Mouse (Mus musculus): ENCODE results near the gene Klk1b27. TPM values are rescaled to one million over a fixed set of nuclear protein-coding genes. Genes with fewer than 3 reads are reported as not detected.

Gene Klk1b27
- not detected for polyA plus RNA-seq (2015; fragmentation: Illumina TruSeq; extraction: RNeasy Lipid Tissue Mini Kit (QIAGEN cat#74804); ENCODE audit: low read depth, low replicate concordance)

DNA sequence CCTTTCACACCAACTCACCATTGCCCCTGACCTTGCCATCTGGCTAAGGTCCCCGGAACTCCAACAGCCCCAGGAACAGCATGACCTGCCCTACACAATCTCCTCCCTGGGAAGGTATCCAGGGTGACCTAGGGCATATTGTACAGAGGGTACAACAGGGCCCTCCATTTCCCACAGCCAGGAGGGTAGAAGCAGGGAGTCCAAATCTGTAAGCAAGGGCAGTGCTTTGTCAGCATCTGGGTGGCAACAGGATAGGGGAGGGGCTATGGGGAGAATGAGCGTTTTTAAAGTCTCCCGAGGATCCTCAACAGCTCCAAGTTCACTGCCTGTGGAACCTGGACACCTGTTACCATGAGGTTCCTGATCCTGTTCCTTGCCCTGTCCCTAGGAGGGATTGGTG, at the start of gene Klk1b27:
TSS of gene Klk1b27 (plus strand) at position 301 of the 400 bp plus-strand sequence.

DNA sequence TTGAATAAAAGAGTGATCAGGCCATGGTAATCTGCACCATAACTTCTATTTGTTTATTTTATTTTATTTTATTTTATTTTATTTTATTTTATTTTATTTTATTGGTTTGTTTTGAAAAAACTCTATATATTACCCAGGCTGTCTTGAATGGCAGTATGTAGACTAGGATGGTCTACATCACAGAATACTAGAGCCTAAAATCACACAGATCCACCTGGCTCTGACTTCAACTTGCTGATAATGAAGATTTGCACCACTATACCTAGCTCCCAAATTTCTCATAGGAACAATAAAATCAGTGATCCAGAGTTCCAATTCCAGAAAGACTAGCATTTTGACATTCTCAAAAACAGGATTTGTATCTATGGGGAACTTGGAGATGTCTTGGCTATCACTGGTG, 40.2 kb upstream of the Klk1b27 start, which contains the start of gene Klk1b26:
TSS of gene Klk1b26 (plus strand) at position 301 of the 400 bp plus-strand sequence.

DNA sequence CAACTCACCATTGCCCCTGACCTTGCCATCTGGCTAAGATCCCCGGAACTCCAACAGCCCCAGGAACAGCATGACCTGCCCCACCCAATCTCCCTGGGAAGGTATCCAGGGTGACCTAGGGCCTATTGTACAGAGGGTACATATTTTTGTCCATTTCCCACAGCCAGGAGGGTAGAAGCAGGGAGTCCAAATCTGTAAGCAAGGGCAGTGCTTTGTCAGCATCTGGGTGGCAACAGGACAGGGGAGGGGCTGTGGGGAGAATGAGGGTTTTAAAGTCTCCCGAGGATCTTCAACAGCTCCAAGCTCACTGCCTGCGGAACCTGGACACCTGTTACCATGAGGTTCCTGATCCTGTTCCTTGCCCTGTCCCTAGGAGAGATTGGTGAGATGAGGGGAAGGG, 49.9 kb downstream of the Klk1b27 start, which contains the start of gene Klk1b21:
TSS of gene Klk1b21 (plus strand) at position 301 of the 400 bp plus-strand sequence.

Other genes starting within 250 kb of the Klk1b27 start
- not detected for gene Klk7, start 241.0 kb upstream of the Klk1b27 start, polyA plus RNA-seq (2015; fragmentation: Illumina TruSeq; extraction: RNeasy Lipid Tissue Mini Kit (QIAGEN cat#74804); ENCODE audit: low read depth, low replicate concordance)
- gene Klk6, start 227.8 kb upstream of the Klk1b27 start, polyA plus RNA-seq (2015; fragmentation: Illumina TruSeq; extraction: RNeasy Lipid Tissue Mini Kit (QIAGEN cat#74804); ENCODE audit: low read depth, low replicate concordance) = 13.7 TPM
- not detected for gene Klk5, start 210.3 kb upstream of the Klk1b27 start, polyA plus RNA-seq (2015; fragmentation: Illumina TruSeq; extraction: RNeasy Lipid Tissue Mini Kit (QIAGEN cat#74804); ENCODE audit: low read depth, low replicate concordance)
- not detected for gene Klk4, start 171.1 kb upstream of the Klk1b27 start, polyA plus RNA-seq (2015; fragmentation: Illumina TruSeq; extraction: RNeasy Lipid Tissue Mini Kit (QIAGEN cat#74804); ENCODE audit: low read depth, low replicate concordance)
- not detected for gene Klk15, start 118.5 kb upstream of the Klk1b27 start, polyA plus RNA-seq (2015; fragmentation: Illumina TruSeq; extraction: RNeasy Lipid Tissue Mini Kit (QIAGEN cat#74804); ENCODE audit: low read depth, low replicate concordance)
- gene Klk1b8, start 101.6 kb upstream of the Klk1b27 start, polyA plus RNA-seq (2015; fragmentation: Illumina TruSeq; extraction: RNeasy Lipid Tissue Mini Kit (QIAGEN cat#74804); ENCODE audit: low read depth, low replicate concordance) = not detected
- gene Klk1b1, start 85.5 kb upstream of the Klk1b27 start, polyA plus RNA-seq (2015; fragmentation: Illumina TruSeq; extraction: RNeasy Lipid Tissue Mini Kit (QIAGEN cat#74804); ENCODE audit: low read depth, low replicate concordance) = not detected
- gene Klk1b9, start 76.2 kb upstream of the Klk1b27 start, polyA plus RNA-seq (2015; fragmentation: Illumina TruSeq; extraction: RNeasy Lipid Tissue Mini Kit (QIAGEN cat#74804); ENCODE audit: low read depth, low replicate concordance) = not detected
- not detected for gene Klk1b11, start 56.4 kb upstream of the Klk1b27 start, polyA plus RNA-seq (2015; fragmentation: Illumina TruSeq; extraction: RNeasy Lipid Tissue Mini Kit (QIAGEN cat#74804); ENCODE audit: low read depth, low replicate concordance)
- not detected for gene Klk1b26, start 40.1 kb upstream of the Klk1b27 start, polyA plus RNA-seq (2015; fragmentation: Illumina TruSeq; extraction: RNeasy Lipid Tissue Mini Kit (QIAGEN cat#74804); ENCODE audit: low read depth, low replicate concordance)
- not detected for gene Klk1b21, start 50.0 kb downstream of the Klk1b27 start, polyA plus RNA-seq (2015; fragmentation: Illumina TruSeq; extraction: RNeasy Lipid Tissue Mini Kit (QIAGEN cat#74804); ENCODE audit: low read depth, low replicate concordance)
- gene Klk1b22, start 60.4 kb downstream of the Klk1b27 start, polyA plus RNA-seq (2015; fragmentation: Illumina TruSeq; extraction: RNeasy Lipid Tissue Mini Kit (QIAGEN cat#74804); ENCODE audit: low read depth, low replicate concordance) = not detected
- not detected for gene Klk1b16, start 84.5 kb downstream of the Klk1b27 start, polyA plus RNA-seq (2015; fragmentation: Illumina TruSeq; extraction: RNeasy Lipid Tissue Mini Kit (QIAGEN cat#74804); ENCODE audit: low read depth, low replicate concordance)
- not detected for gene Klk1b24, start 135.9 kb downstream of the Klk1b27 start, polyA plus RNA-seq (2015; fragmentation: Illumina TruSeq; extraction: RNeasy Lipid Tissue Mini Kit (QIAGEN cat#74804); ENCODE audit: low read depth, low replicate concordance)
- not detected for gene Klk1b3, start 145.9 kb downstream of the Klk1b27 start, polyA plus RNA-seq (2015; fragmentation: Illumina TruSeq; extraction: RNeasy Lipid Tissue Mini Kit (QIAGEN cat#74804); ENCODE audit: low read depth, low replicate concordance)
- gene Klk1b4, start 155.1 kb downstream of the Klk1b27 start, polyA plus RNA-seq (2015; fragmentation: Illumina TruSeq; extraction: RNeasy Lipid Tissue Mini Kit (QIAGEN cat#74804); ENCODE audit: low read depth, low replicate concordance) = not detected
- not detected for gene Klk1b5, start 163.7 kb downstream of the Klk1b27 start, polyA plus RNA-seq (2015; fragmentation: Illumina TruSeq; extraction: RNeasy Lipid Tissue Mini Kit (QIAGEN cat#74804); ENCODE audit: low read depth, low replicate concordance)
- not detected for gene Klk1, start 173.1 kb downstream of the Klk1b27 start, polyA plus RNA-seq (2015; fragmentation: Illumina TruSeq; extraction: RNeasy Lipid Tissue Mini Kit (QIAGEN cat#74804); ENCODE audit: low read depth, low replicate concordance)
- gene Gm36864, start 183.9 kb downstream of the Klk1b27 start, polyA plus RNA-seq (2015; fragmentation: Illumina TruSeq; extraction: RNeasy Lipid Tissue Mini Kit (QIAGEN cat#74804); ENCODE audit: low read depth, low replicate concordance) = not detected
- gene 1700028J19Rik, start 194.4 kb downstream of the Klk1b27 start, polyA plus RNA-seq (2015; fragmentation: Illumina TruSeq; extraction: RNeasy Lipid Tissue Mini Kit (QIAGEN cat#74804); ENCODE audit: low read depth, low replicate concordance) = 1.4 TPM
- 69.9 TPM for gene 2410002F23Rik, start 194.4 kb downstream of the Klk1b27 start, polyA plus RNA-seq (2015; fragmentation: Illumina TruSeq; extraction: RNeasy Lipid Tissue Mini Kit (QIAGEN cat#74804); ENCODE audit: low read depth, low replicate concordance)
- not detected for gene Acp4, start 205.1 kb downstream of the Klk1b27 start, polyA plus RNA-seq (2015; fragmentation: Illumina TruSeq; extraction: RNeasy Lipid Tissue Mini Kit (QIAGEN cat#74804); ENCODE audit: low read depth, low replicate concordance)
- gene Gm15517, start 209.2 kb downstream of the Klk1b27 start, polyA plus RNA-seq (2015; fragmentation: Illumina TruSeq; extraction: RNeasy Lipid Tissue Mini Kit (QIAGEN cat#74804); ENCODE audit: low read depth, low replicate concordance) = not detected

Measured in brain, adult 10 weeks (tissue).